Mouse (Mus musculus): Measurements from ENCODE around the gene Cbx2.

DNA sequence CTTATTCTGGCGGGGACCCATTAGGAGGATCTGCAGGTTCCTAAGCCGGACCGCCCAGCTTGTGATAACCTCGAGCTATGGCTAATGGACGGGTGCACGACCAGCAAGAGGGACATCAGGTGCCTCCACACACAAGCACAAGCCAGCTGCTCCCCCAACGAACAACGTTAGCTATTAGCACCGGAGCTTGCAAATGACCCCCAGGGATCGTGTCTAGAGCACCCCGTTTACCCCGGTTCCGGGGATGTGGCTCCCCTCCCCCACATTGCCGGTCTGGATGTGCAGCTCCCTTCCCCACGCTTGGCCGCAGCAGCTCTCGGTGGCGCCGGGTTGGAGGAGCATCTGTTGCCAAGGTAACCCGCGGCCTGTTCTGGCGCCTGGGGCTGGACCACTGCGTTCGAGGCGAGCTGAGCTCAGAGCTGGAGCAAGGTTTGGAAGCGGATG lies 23.4 kb upstream of the Cbx2 start:
- TF ChIP-seq FOSL1 (IDR thresholded peaks at IDR 0.05; ENCODE audit: insufficient read depth, low read length, poor library complexity, severe bottlenecking) (no peak), CTCF (IDR thresholded peaks at IDR 0.05; ENCODE audit: control insufficient read depth, insufficient read depth, insufficient read length) (no peak)
